Mouse (Mus musculus) olfactory bulb, adult 2 months (tissue): ENCODE results near the gene Ctnna2.

Experiments used
- CTCF ChIP-seq: fragments of 200-500 bp; IDR thresholded peaks from 2 replicates; pipeline ENCODE4 v1.5.1; 2012; ENCODE audit warnings: low read depth, mild to moderate bottlenecking, low read length, moderate library complexity; ENCODE audit not compliant: insufficient read depth
- POLR2A ChIP-seq: fragments of 200-500 bp; IDR thresholded peaks from 2 replicates; pipeline ENCODE4 v1.6.1; 2012; ENCODE audit warnings: mild to moderate bottlenecking, low read depth, low read length, moderate library complexity; ENCODE audit not compliant: insufficient read depth

DNA sequence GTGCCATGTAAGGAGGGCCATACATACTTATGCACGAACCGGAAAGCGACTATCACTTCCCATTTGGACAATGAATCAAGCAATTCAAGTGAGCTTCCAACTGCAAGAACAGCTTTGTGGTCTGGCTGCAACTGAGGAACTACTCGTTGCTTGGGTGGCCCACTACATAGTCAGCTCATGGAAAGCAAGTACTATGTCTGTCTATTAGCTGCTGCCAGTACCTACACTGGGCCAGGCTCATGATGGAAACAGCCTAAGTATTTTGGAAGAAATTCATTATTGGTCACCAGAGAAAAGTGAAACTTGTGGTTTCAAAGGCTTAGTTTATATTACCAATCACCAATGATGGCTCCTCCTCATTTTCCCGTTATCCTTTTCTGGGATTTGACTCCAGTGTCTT, 693.2 kb downstream of the Ctnna2 start:
- TF ChIP-seq POLR2A: no peak
- no peak for TF ChIP-seq CTCF
